Mouse (Mus musculus): ENCODE results near the gene Mrpl4.

Mrpl4 gene

DNA sequence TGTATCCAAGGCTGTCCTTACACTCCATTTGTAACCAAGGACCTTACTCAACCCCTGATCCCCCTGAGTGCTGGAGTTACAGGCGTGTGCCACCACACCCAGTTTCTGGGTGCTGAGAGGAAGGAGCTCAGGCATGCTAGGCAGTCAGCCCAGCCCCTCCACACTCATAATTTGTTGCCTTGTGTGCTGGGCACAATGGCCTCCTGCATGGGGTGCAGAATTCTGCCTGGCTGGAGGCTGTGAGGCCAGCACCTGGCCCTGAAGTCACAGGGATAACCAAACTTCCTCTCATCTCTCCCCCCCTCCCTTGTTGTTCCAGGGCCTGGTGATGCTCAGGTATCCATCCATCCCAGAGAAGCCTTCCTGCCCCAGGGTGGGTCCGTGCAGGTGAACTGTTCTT, 16.1 kb downstream of the Mrpl4 start:
- no peak for DNase-seq

GRCm38 (mm10) chr9:21021363-21021762, 18.8 kb downstream of the Mrpl4 start:
- no peak for DNase-seq

- DNase-seq = no peak
These were observed 19.8 kb downstream of the Mrpl4 start for GRCm38 (mm10) chr9:21022288-21022687.

GRCm38 (mm10) chr9:21022726-21023125, 20.2 kb downstream of the Mrpl4 start:
- DNase-seq = no peak

GRCm38 (mm10) chr9:21025258-21025810, 22.8 kb downstream of the Mrpl4 start:
- DNase-seq = no peak

DNA sequence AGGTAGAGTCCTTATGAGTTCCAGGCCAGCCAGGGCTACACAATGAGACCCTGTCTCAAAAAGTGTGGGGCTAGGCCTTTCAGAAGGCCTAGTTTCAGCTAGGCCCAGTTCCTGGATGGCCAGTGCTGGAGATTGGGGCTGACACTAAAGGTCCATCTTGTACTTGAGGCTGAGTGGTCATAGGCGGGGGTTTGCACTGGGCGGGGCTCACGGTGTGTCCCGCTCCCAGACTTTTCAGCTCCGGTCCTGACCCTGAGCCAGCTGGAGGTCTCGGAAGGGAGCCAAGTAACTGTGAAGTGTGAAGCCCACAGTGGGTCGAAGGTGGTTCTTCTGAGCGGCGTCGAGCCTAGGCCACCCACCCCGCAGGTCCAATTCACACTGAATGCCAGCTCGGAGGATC, 24.3 kb downstream of the Mrpl4 start:
- no peak for DNase-seq

GRCm38 (mm10) chr9:21027774-21028290, 25.3 kb downstream of the Mrpl4 start:
- no peak for DNase-seq

DNA sequence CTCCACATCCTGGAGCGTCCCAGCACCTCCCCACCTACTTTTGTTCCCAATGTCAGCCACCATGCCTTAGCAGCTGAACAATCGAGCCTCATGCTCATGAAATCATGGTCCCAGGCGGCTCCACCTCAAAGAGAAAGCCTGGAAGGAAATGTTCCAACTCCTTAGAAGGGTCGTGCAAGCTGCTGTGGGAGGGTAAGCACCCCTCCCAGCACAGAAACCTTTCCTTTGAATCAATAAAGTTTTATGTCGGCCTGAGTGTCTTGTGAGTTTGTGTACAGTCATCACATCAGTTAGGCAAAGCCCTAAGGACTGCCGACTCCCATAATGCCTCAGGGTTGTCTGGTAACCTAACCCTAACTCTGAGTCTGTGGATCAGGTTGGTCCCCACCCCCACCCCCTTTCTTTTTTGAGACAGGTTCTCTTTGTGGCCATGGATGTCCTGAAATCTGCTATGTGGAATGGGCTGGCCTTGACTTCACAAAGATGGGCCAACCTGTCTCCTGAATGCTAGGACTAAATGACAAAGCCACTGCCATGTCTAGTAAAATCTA, 26.1 kb downstream of the Mrpl4 start:
- no peak for DNase-seq

DNA sequence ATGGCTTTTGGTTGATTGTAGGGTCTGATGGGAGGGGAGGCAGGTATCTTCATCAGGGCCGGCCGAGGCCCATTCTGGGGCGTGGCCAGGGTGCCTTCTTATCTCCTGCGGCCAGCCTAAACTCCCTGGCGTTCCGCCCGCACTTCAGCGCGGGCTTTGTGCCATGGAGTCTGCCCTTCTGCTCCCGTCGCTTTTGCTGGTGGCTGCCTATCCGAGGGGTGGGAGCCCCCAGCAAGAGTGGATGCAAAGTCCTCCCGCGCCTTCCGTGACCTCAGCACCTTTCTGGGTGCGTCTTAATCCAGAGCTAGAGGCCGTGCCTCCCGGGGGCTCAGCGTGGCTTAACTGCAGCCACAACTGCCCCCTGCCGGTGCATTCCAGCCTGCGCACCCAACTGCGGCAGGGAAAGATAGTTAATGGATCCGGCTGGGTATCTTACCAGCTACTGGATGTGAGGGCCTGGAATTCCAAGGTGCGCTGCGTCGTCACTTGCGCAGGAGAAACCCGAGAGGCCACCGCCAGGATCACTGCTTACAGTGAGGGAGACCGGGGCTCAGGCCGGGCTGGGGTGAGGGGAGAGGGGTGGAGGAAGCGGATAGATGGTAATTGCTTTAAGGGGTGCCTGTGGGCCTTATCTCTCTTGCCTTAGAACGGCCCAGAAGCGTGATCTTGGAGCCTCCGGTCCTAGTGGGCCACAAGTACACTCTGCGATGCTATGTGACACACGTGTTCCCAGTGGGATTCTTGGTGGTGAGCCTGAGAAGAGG, 26.9 kb downstream of the Mrpl4 start, which contains the start of gene Icam4:
Gene Icam4 (plus strand): TSS at position 83 of the 764 bp plus-strand sequence.
- DNase-seq = peak; percentile 84 to 85

- peak; percentile 30 to 39 for DNase-seq
These were observed 27.6 kb downstream of the Mrpl4 start for GRCm38 (mm10) chr9:21030055-21030600.

DNA sequence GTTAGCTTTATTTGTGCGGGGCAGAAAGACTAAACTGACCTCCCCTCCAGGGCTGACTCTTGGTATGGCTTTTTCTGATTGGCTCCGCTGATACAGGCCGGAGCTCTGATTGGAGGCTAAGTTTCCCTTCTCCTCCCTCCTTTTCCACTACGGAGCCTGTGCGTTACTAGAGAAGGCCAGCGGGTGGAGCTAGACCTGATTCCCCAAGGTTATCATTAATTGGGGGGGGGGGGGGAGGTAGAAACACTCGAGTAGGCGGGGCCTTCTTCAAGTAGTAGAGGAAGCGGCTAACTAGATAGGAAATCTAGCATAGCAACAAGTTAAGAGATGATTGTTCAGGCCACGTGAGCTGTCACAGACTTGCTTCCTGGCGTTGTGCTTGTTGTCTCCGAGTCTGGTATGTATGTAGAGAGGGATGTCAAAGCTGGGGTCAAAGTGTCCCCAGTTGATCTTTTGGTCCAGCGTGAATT, 28.3 kb downstream of the Mrpl4 start:
- peak; percentile 85 to 90 for DNase-seq

DNA sequence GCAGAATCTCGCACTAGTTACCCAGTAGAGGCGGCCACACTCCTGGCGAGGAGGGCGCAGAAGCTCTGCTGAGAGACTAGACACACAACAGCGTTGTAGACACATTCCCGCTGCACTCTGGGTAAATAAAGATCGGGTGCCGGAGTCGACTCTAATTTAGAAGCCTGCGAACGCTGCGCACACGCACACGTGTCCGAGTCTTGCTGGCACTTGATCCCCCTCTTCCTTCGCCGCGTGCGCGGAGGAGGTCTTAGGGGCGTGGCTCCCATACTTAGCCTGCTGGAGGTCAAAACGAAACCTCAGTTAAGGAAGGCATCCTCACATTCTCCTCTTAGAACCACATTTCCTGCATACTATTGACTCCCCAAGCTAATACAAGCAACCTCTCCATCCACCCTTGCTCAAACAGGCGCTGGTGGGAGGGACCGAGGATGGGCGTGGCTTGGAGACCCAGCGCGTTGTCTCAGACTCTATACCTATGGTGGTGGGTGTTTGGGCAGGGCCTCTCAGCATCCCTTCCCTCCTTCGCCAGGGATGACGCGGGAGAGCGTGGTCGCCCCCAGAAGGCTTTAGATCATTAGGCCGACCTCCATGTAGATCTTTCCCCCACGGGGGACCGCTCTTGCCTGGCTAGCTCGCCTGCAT, 28.8 kb downstream of the Mrpl4 start:
- peak in 1 of 2 experiments; percentile 65 for DNase-seq

GRCm38 (mm10) chr9:21031896-21032351, 29.4 kb downstream of the Mrpl4 start, which contains the start of gene Icam5:
Icam5 (plus strand) TSS chr9:21032073.
- DNase-seq = peak; percentile 29 to 40

DNA sequence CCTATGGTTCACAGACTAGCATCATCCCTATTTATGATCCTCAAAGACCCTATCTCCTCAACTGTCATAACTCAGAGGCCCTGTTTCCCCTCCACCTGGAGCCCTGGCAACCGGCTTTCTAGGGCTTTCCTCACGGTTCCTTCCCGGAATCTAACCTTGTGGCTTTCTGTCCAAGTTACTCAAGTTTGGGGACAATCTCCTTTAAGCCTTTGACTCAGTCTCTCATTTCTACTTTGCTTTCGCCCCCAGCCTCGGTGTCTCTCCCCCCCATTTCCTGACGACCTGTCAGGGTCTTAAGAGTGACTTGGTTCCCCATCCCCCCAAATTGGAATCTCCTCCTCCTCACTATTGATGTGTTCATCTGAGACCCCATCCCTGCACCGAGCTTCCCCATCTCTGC, 30.0 kb downstream of the Mrpl4 start:
- DNase-seq = no peak

- peak; percentile 89 to 91 for DNase-seq
These were observed 30.6 kb downstream of the Mrpl4 start for GRCm38 (mm10) chr9:21033136-21033535.

DNA sequence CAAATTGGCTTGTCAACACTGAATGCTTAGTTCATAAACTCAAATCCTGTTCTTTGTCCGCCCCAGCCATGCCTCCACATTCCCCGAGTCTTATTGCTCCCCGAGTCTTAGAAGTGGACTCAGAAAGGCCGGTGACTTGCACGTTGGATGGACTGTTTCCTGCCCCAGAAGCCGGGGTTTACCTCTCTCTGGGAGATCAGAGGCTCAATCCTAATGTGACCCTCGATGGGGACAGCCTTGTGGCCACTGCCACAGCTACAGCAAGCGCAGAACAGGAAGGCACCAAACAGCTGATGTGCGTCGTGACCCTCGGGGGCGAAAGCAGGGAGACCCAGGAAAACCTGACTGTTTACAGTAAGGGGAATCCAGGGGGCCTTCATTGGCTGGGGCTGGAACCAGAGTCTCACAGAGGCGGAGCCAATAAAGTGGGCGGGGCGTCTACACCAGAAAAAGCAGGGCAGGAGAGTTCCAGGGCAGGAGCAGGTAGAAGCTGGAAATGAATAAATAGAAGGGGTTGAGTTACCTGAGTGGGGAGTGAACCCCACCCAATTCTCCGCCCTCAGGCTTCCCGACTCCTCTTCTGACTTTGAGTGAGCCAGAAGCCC, 32.0 kb downstream of the Mrpl4 start:
- peak; percentile 45 to 50 for DNase-seq

- no peak for DNase-seq
These were observed 33.0 kb downstream of the Mrpl4 start for GRCm38 (mm10) chr9:21035586-21035985.

- peak in 1 of 2 experiments; percentile 10 for DNase-seq
These were observed 33.6 kb downstream of the Mrpl4 start for GRCm38 (mm10) chr9:21036161-21036560.

- DNase-seq = peak; percentile 7 to 20
These were observed 34.1 kb downstream of the Mrpl4 start for GRCm38 (mm10) chr9:21036666-21037065.

DNA sequence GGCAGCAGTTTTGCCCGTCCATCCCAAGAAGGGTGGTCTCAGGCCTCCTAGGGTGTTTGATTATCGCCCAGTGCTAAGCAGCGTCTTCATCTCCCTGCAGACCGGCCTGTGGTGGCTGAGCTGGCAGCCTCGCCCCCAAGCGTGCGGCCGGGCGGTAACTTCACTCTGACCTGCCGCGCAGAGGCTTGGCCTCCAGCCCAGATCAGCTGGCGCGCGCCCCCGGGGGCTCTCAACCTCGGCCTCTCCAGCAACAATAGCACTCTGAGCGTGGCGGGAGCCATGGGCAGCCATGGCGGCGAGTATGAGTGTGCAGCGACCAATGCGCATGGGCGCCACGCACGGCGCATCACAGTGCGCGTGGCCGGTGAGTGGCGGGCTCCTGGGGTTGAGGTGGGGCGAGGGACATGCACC, 34.9 kb downstream of the Mrpl4 start:
- no peak for DNase-seq

- DNase-seq = no peak
These were observed 37.2 kb downstream of the Mrpl4 start for GRCm38 (mm10) chr9:21039779-21040178.

DNA sequence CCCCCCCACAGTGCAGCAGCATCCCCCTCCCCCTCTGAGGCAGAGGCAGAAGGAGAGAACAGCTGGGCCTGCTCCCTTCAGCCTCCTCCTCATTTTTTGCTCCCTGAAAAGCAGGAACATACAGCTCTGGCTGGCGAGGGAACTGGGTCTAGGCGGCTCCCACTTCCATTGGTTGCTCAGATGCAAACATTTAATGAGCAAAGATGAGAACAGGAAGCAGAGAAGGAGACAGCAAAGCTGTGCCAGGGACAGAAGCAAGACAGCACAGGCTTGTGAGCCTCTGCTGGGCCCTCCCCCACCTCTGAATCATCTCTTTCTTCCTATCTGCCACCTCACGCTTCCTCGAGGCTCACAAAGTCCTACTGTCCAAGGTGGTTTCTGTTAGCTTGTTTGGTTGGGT, 38.8 kb downstream of the Mrpl4 start:
- no peak for DNase-seq
